Mouse (Mus musculus): ENCODE measurements around the gene Crlf3.

Crlf3 gene

GRCm38 (mm10) chr11:80080826-80081728 lies at the start of gene Crlf3:
Gene Crlf3, minus strand, starts transcription at chr11:80080991.
- DNase-seq (ENCODE audit: low spot score in 2 of 2) = peak; percentile 62 to 88

- no peak for DNase-seq (ENCODE audit: low spot score in 2 of 2)
These were observed 35.6 kb upstream of the Crlf3 start for GRCm38 (mm10) chr11:80116411-80116810.

GRCm38 (mm10) chr11:80104407-80104806 lies 23.6 kb upstream of the Crlf3 start:
- no peak for DNase-seq (ENCODE audit: low spot score in 2 of 2)

GRCm38 (mm10) chr11:80101298-80101697 lies 20.5 kb upstream of the Crlf3 start:
- DNase-seq (ENCODE audit: low spot score in 2 of 2) = no peak

GRCm38 (mm10) chr11:80098444-80099056 lies 17.8 kb upstream of the Crlf3 start:
- DNase-seq (ENCODE audit: low spot score in 2 of 2) = no peak

- DNase-seq (ENCODE audit: low spot score in 2 of 2) = no peak
These were observed 9.9 kb upstream of the Crlf3 start for GRCm38 (mm10) chr11:80090555-80091164.

- DNase-seq (ENCODE audit: low spot score in 2 of 2) = no peak
These were observed 9.0 kb upstream of the Crlf3 start for GRCm38 (mm10) chr11:80089817-80090214.

GRCm38 (mm10) chr11:80088917-80089816 lies 8.4 kb upstream of the Crlf3 start, which contains the start of gene Atad5:
Gene Atad5, plus strand, starts transcription at chr11:80089400.
- DNase-seq (ENCODE audit: low spot score in 2 of 2) = peak; percentile 27 to 84

- DNase-seq (ENCODE audit: low spot score in 2 of 2) = peak in 1 of 2 experiments; percentile 85
These were observed 6.1 kb upstream of the Crlf3 start for GRCm38 (mm10) chr11:80086844-80087243.

- DNase-seq (ENCODE audit: low spot score in 2 of 2) = no peak
These were observed 4.7 kb upstream of the Crlf3 start for GRCm38 (mm10) chr11:80085356-80086055.

- no peak for DNase-seq (ENCODE audit: low spot score in 2 of 2)
These were observed 1.1 kb upstream of the Crlf3 start for GRCm38 (mm10) chr11:80081786-80082319.

- no peak for DNase-seq (ENCODE audit: low spot score in 2 of 2)
These were observed 388 bp downstream of the Crlf3 start for GRCm38 (mm10) chr11:80080381-80080825.

GRCm38 (mm10) chr11:80079751-80080150 lies 1.0 kb downstream of the Crlf3 start:
- DNase-seq (ENCODE audit: low spot score in 2 of 2) = no peak

GRCm38 (mm10) chr11:80078831-80079230 lies 2.0 kb downstream of the Crlf3 start:
- DNase-seq (ENCODE audit: low spot score in 2 of 2) = no peak

- no peak for DNase-seq (ENCODE audit: low spot score in 2 of 2)
These were observed 2.8 kb downstream of the Crlf3 start for GRCm38 (mm10) chr11:80077784-80078545.

GRCm38 (mm10) chr11:80075608-80076277 lies 5.0 kb downstream of the Crlf3 start:
- DNase-seq (ENCODE audit: low spot score in 2 of 2) = no peak

GRCm38 (mm10) chr11:80072365-80072764 lies 8.4 kb downstream of the Crlf3 start:
- DNase-seq (ENCODE audit: low spot score in 2 of 2) = no peak

- no peak for DNase-seq (ENCODE audit: low spot score in 2 of 2)
These were observed 9.8 kb downstream of the Crlf3 start for GRCm38 (mm10) chr11:80071039-80071438.

- DNase-seq (ENCODE audit: low spot score in 2 of 2) = no peak
These were observed 11.0 kb downstream of the Crlf3 start for GRCm38 (mm10) chr11:80069815-80070214.

Measured in left cerebral cortex, adult 9 months (tissue).